Mouse (Mus musculus) liver, embryonic 14.5 days (tissue): Measurements from ENCODE around the gene Sdhc. TPM values are rescaled to one million over a fixed set of nuclear protein-coding genes. Genes with fewer than 3 reads are reported as not detected.
"Not testable (repeated sequence)": the region's sequence is repeated elsewhere in the genome, so short reads cannot be mapped to it uniquely, and the experiment has no call there.

Source experiments
- ATAC-seq: fragments of 200-750 bp; cut with Nextera tagmentation; 2 replicates; pipeline ENCODE4 v1.8.0; 2017; ENCODE audit warnings: moderate number of reproducible peaks, mild to moderate bottlenecking, moderate library complexity; ENCODE audit not compliant: insufficient read depth
- DNase-seq, 3 experiments: peaks; one replicate each; pipeline ENCODE4 v3.0.0-alpha.2; 2012 to 2013; ENCODE audit warnings: low read depth in 3 of 3, low spot score in 3 of 3
- H3K27ac ChIP-seq: fragments of 300-500 bp; sonication (generic); 2 replicates; pipeline ENCODE4 v1.5.1; 2014; ENCODE audit warnings: moderate library complexity, mild to moderate bottlenecking, control low read depth, inconsistent platforms
- H3K27me3 ChIP-seq: fragments of 300-500 bp; sonication (generic); 2 replicates; pipeline ENCODE4 v1.6.1; 2014; ENCODE audit warnings: mild to moderate bottlenecking, low read length, moderate library complexity; ENCODE audit not compliant: control insufficient read depth, insufficient read depth
- H3K36me3 ChIP-seq: fragments of 300-500 bp; sonication (generic); replicated peaks from 2 replicates; pipeline ENCODE4 v1.6.1; 2014; ENCODE audit warnings: low read depth; ENCODE audit not compliant: control insufficient read depth, insufficient read depth
- H3K4me1 ChIP-seq, 2 experiments: fragments of 200-500 bp in 1 of 2; fragments of 300-500 bp in 1 of 2; sonication (generic) in 1 of 2; replicated peaks; 2 replicates each; pipeline ENCODE4 v1.6.1; 2012 to 2014; ENCODE audit warnings: antibody characterized with exemption in 1 of 2, inconsistent platforms in 1 of 2, low read length in 1 of 2; ENCODE audit not compliant: control insufficient read depth in 2 of 2, insufficient read depth in 2 of 2
- H3K4me2 ChIP-seq: fragments of 300-500 bp; sonication (generic); 2 replicates; pipeline ENCODE4 v1.6.1; 2014; ENCODE audit warnings: low read depth, mild to moderate bottlenecking, control low read depth, moderate library complexity
- H3K4me3 ChIP-seq, 2 experiments: fragments of 200-500 bp in 1 of 2; fragments of 300-500 bp in 1 of 2; sonication (generic) in 1 of 2; 2 replicates each; pipeline ENCODE4 v1.5.1; 2012 to 2014; ENCODE audit warnings: low read depth in 2 of 2, low read length in 2 of 2, mild to moderate bottlenecking in 2 of 2, control low read depth in 1 of 2, inconsistent platforms in 1 of 2, moderate library complexity in 1 of 2; ENCODE audit not compliant: insufficient read depth in 1 of 2
- H3K9ac ChIP-seq: fragments of 300-500 bp; sonication (generic); replicated peaks from 2 replicates; pipeline ENCODE4 v1.6.1; 2014; ENCODE audit warnings: mild to moderate bottlenecking, control low read depth, moderate library complexity
- H3K9me3 ChIP-seq: fragments of 300-500 bp; sonication (generic); 2 replicates; pipeline ENCODE4 v1.6.1; 2016; ENCODE audit warnings: low read length, mixed read lengths; ENCODE audit not compliant: control insufficient read depth
- CTCF ChIP-seq: IDR thresholded peaks from 2 replicates; pipeline ENCODE4 v1.5.1; 2016; ENCODE audit warnings: antibody characterized with exemption, low read depth, control low read depth
- WGBS: fragments of 180-500 bp; shearing (Covaris S2); extraction: QIAGEN DNeasy Blood & Tissue Kit; methylation state at CpG from one replicate; pipeline ENCODE4 v1.1.7; 2014; ENCODE audit not compliant: insufficient replicate concordance; 5-methylcytosine and 5-hydroxymethylcytosine counted together
- microRNA-seq: library from miRNA; unstranded; fragments of <30 nt; microRNA quantifications from one replicate; pipeline ENCODE4, GENCODE M21; 2016
- polyA plus RNA-seq, 2 experiments: library from polyadenylated mRNA; depleted of rRNA in 1 of 2; stranded (reverse) in 1 of 2; unstranded in 1 of 2; fragments of >200 nt; fragmentation: Nextera tagmentation in 1 of 2; extraction: Ambion mirVana in 1 of 2; gene quantifications; 2 replicates each; pipeline versions ENCODE4 v1.2.1 to v1.2.3; 2012 to 2014

Gene Sdhc
- polyA plus RNA-seq, 2 experiments: 111 to 147 TPM

GRCm38 (mm10) chr1:171079345-171079744 is 71.1 kb downstream of the Sdhc start:
- not testable (repeated sequence) for H3K9me3 ChIP-seq, H3K27ac ChIP-seq, H3K4me1 ChIP-seq, H3K4me3 ChIP-seq, H3K36me3 ChIP-seq, DNase-seq, H3K9ac ChIP-seq, H3K4me2 ChIP-seq
- 0% methylated on average over 1 of the region's 35 CpGs for WGBS
- ATAC-seq: peak; percentile 73
- peaks cover 14% of the 10 kb centered on the region for H3K27me3 ChIP-seq

GRCm38 (mm10) chr1:171078419-171078818 is 72.0 kb downstream of the Sdhc start:
- H3K9me3 ChIP-seq, H3K9ac ChIP-seq, DNase-seq, ATAC-seq, H3K36me3 ChIP-seq, H3K4me2 ChIP-seq, H3K4me1 ChIP-seq, H3K4me3 ChIP-seq, H3K27ac ChIP-seq: not testable (repeated sequence)
- peaks cover 14% of the 10 kb centered on the region for H3K27me3 ChIP-seq
- 19% methylated on average over 11 of the region's 12 CpGs for WGBS

GRCm38 (mm10) chr1:171077955-171078354 is 72.4 kb downstream of the Sdhc start:
- peaks cover 14% of the 10 kb centered on the region for H3K27me3 ChIP-seq
- ATAC-seq, DNase-seq, H3K4me1 ChIP-seq, H3K9ac ChIP-seq, H3K4me3 ChIP-seq, H3K4me2 ChIP-seq, H3K36me3 ChIP-seq, H3K27ac ChIP-seq, H3K9me3 ChIP-seq: not testable (repeated sequence)
- TF ChIP-seq CTCF: 0 out of 2 replicates have a peak, but pooled peaks have one; percentile 13
- 3% methylated on average over 17 of the region's 27 CpGs for WGBS

DNA sequence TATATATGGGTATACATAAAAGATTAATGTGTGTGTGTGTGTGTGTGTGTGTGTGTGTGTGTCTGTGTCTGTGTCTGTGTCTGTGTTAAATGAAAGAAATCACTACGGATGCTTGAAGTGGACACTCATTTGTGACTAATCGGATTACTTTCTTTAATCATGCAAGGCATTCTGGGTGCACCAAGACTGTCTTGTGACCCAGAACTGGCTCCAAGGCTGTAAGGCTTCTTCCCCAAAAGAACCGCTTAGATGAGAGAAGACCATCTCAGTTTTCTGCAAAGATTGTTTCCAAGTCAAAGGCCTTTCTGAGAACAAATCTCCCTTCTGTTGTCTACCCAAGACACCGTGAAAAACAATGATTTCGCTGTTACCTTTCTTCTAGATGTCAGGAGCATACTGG is 73.2 kb downstream of the Sdhc start:
- not testable (repeated sequence) for H3K9ac ChIP-seq, DNase-seq, H3K27ac ChIP-seq, H3K36me3 ChIP-seq, ATAC-seq, H3K4me2 ChIP-seq, H3K4me3 ChIP-seq, H3K4me1 ChIP-seq, H3K9me3 ChIP-seq
- H3K27me3 ChIP-seq: peaks cover 14% of the 10 kb centered on the region
- 46% methylated on average over 5 of the region's 5 CpGs for WGBS

Small RNAs within 50 kb of the gene (microRNA-seq; reads per million reads assigned to microRNA genes)
- not detected for gene Gm27844

Other genes with a start within 250 kb of the Sdhc start
- 0.03 and 0.05 TPM in 2 replicates for gene Fcrlb, start 237.7 kb downstream of the Sdhc start, polyA plus RNA-seq (2012; rRNA removed)
- gene Fcrlb, start 237.7 kb downstream of the Sdhc start, polyA plus RNA-seq (2014; fragmentation: Nextera tagmentation; extraction: Ambion mirVana): not detected in 2 replicates
- gene Fcrla, start 223.0 kb downstream of the Sdhc start, polyA plus RNA-seq (2012; rRNA removed): 0.35 and 0.51 TPM in 2 replicates
- gene Fcrla, start 223.0 kb downstream of the Sdhc start, polyA plus RNA-seq (2014; fragmentation: Nextera tagmentation; extraction: Ambion mirVana): 0.37 and 0.56 TPM in 2 replicates
- 2.2 and 3.3 TPM in 2 replicates for gene Fcgr2b, start 174.1 kb downstream of the Sdhc start, polyA plus RNA-seq (2012; rRNA removed)
- gene Fcgr2b, start 174.1 kb downstream of the Sdhc start, polyA plus RNA-seq (2014; fragmentation: Nextera tagmentation; extraction: Ambion mirVana): 2.4 and 3.4 TPM in 2 replicates
- 1.9 and 2.6 TPM in 2 replicates for gene Fcgr4, start 131.7 kb downstream of the Sdhc start, polyA plus RNA-seq (2012; rRNA removed)
- 1.7 and 2.0 TPM in 2 replicates for gene Fcgr4, start 131.7 kb downstream of the Sdhc start, polyA plus RNA-seq (2014; fragmentation: Nextera tagmentation; extraction: Ambion mirVana)
- gene Fcgr3, start 85.7 kb downstream of the Sdhc start, polyA plus RNA-seq (2012; rRNA removed): 12.7 and 14.6 TPM in 2 replicates
- 19.2 and 24.6 TPM in 2 replicates for gene Fcgr3, start 85.7 kb downstream of the Sdhc start, polyA plus RNA-seq (2014; fragmentation: Nextera tagmentation; extraction: Ambion mirVana)
- gene Cfap126, start 36.7 kb downstream of the Sdhc start, polyA plus RNA-seq (2012; rRNA removed): 1.8 and 2.2 TPM in 2 replicates
- 1.9 and 2.6 TPM in 2 replicates for gene Cfap126, start 36.7 kb downstream of the Sdhc start, polyA plus RNA-seq (2014; fragmentation: Nextera tagmentation; extraction: Ambion mirVana)
- gene Mpz, start 108 bp upstream of the Sdhc start, polyA plus RNA-seq (2012; rRNA removed): 0.04 and 0.25 TPM in 2 replicates
- gene Mpz, start 108 bp upstream of the Sdhc start, polyA plus RNA-seq (2014; fragmentation: Nextera tagmentation; extraction: Ambion mirVana): 0.14 TPM in 1 of 2 replicates, not detected in the other
- 0.94 and 1.0 TPM in 2 replicates for gene Pcp4l1, start 45.7 kb upstream of the Sdhc start, polyA plus RNA-seq (2012; rRNA removed)
- 1.2 and 1.3 TPM in 2 replicates for gene Pcp4l1, start 45.7 kb upstream of the Sdhc start, polyA plus RNA-seq (2014; fragmentation: Nextera tagmentation; extraction: Ambion mirVana)
- gene Nr1i3, start 63.4 kb upstream of the Sdhc start, polyA plus RNA-seq (2012; rRNA removed): 1.0 TPM in 2 replicates
- 0.62 and 0.88 TPM in 2 replicates for gene Nr1i3, start 63.4 kb upstream of the Sdhc start, polyA plus RNA-seq (2014; fragmentation: Nextera tagmentation; extraction: Ambion mirVana)
- 9.4 and 11.0 TPM in 2 replicates for gene Tomm40l, start 71.9 kb upstream of the Sdhc start, polyA plus RNA-seq (2012; rRNA removed)
- 16.0 and 17.5 TPM in 2 replicates for gene Tomm40l, start 71.9 kb upstream of the Sdhc start, polyA plus RNA-seq (2014; fragmentation: Nextera tagmentation; extraction: Ambion mirVana)
- 2,859 and 3,167 TPM in 2 replicates for gene Apoa2, start 74.5 kb upstream of the Sdhc start, polyA plus RNA-seq (2012; rRNA removed)
- 5,173 and 5,415 TPM in 2 replicates for gene Apoa2, start 74.5 kb upstream of the Sdhc start, polyA plus RNA-seq (2014; fragmentation: Nextera tagmentation; extraction: Ambion mirVana)
- 50.1 and 74.3 TPM in 2 replicates for gene Fcer1g, start 83.8 kb upstream of the Sdhc start, polyA plus RNA-seq (2012; rRNA removed)
- 87.8 and 104 TPM in 2 replicates for gene Fcer1g, start 83.8 kb upstream of the Sdhc start, polyA plus RNA-seq (2014; fragmentation: Nextera tagmentation; extraction: Ambion mirVana)
- gene Adamts4, start 99.8 kb upstream of the Sdhc start, polyA plus RNA-seq (2012; rRNA removed): 0.11 and 0.17 TPM in 2 replicates
- 0.13 and 0.25 TPM in 2 replicates for gene Adamts4, start 99.8 kb upstream of the Sdhc start, polyA plus RNA-seq (2014; fragmentation: Nextera tagmentation; extraction: Ambion mirVana)
- 53.6 and 72.4 TPM in 2 replicates for gene Ndufs2, start 100.8 kb upstream of the Sdhc start, polyA plus RNA-seq (2012; rRNA removed)
- 136 TPM in 2 replicates for gene Ndufs2, start 100.8 kb upstream of the Sdhc start, polyA plus RNA-seq (2014; fragmentation: Nextera tagmentation; extraction: Ambion mirVana)
- 14.5 and 14.7 TPM in 2 replicates for gene B4galt3, start 119.7 kb upstream of the Sdhc start, polyA plus RNA-seq (2012; rRNA removed)
- gene B4galt3, start 119.7 kb upstream of the Sdhc start, polyA plus RNA-seq (2014; fragmentation: Nextera tagmentation; extraction: Ambion mirVana): 12.7 and 17.3 TPM in 2 replicates
- 161 and 178 TPM in 2 replicates for gene Ppox, start 130.6 kb upstream of the Sdhc start, polyA plus RNA-seq (2012; rRNA removed)
- gene Ppox, start 130.6 kb upstream of the Sdhc start, polyA plus RNA-seq (2014; fragmentation: Nextera tagmentation; extraction: Ambion mirVana): 170 and 191 TPM in 2 replicates
- 17.1 and 18.0 TPM in 2 replicates for gene Usp21, start 137.4 kb upstream of the Sdhc start, polyA plus RNA-seq (2012; rRNA removed)
- gene Usp21, start 137.4 kb upstream of the Sdhc start, polyA plus RNA-seq (2014; fragmentation: Nextera tagmentation; extraction: Ambion mirVana): 17.4 and 21.6 TPM in 2 replicates
- gene Ufc1, start 144.4 kb upstream of the Sdhc start, polyA plus RNA-seq (2012; rRNA removed): 14.5 and 23.3 TPM in 2 replicates
- gene Ufc1, start 144.4 kb upstream of the Sdhc start, polyA plus RNA-seq (2014; fragmentation: Nextera tagmentation; extraction: Ambion mirVana): 45.8 and 51.6 TPM in 2 replicates
- gene Dedd, start 178.5 kb upstream of the Sdhc start, polyA plus RNA-seq (2012; rRNA removed): 15.3 and 15.8 TPM in 2 replicates
- gene Dedd, start 178.5 kb upstream of the Sdhc start, polyA plus RNA-seq (2014; fragmentation: Nextera tagmentation; extraction: Ambion mirVana): 16.5 and 18.9 TPM in 2 replicates
- 23.4 and 24.0 TPM in 2 replicates for gene Nit1, start 195.0 kb upstream of the Sdhc start, polyA plus RNA-seq (2012; rRNA removed)
- gene Nit1, start 195.0 kb upstream of the Sdhc start, polyA plus RNA-seq (2014; fragmentation: Nextera tagmentation; extraction: Ambion mirVana): 22.1 and 23.3 TPM in 2 replicates
- 7.9 and 36.2 TPM in 2 replicates for gene Pfdn2, start 195.1 kb upstream of the Sdhc start, polyA plus RNA-seq (2012; rRNA removed)
- gene Pfdn2, start 195.1 kb upstream of the Sdhc start, polyA plus RNA-seq (2014; fragmentation: Nextera tagmentation; extraction: Ambion mirVana): 19.9 and 20.7 TPM in 2 replicates
- gene Klhdc9, start 210.2 kb upstream of the Sdhc start, polyA plus RNA-seq (2012; rRNA removed): 0.27 and 0.39 TPM in 2 replicates
- gene Klhdc9, start 210.2 kb upstream of the Sdhc start, polyA plus RNA-seq (2014; fragmentation: Nextera tagmentation; extraction: Ambion mirVana): 0.49 and 0.70 TPM in 2 replicates
- gene Nectin4, start 219.5 kb upstream of the Sdhc start, polyA plus RNA-seq (2012; rRNA removed): 0.09 and 0.12 TPM in 2 replicates
- 0.04 and 0.06 TPM in 2 replicates for gene Nectin4, start 219.5 kb upstream of the Sdhc start, polyA plus RNA-seq (2014; fragmentation: Nextera tagmentation; extraction: Ambion mirVana)
- 2.2 and 3.0 TPM in 2 replicates for gene Arhgap30, start 238.4 kb upstream of the Sdhc start, polyA plus RNA-seq (2012; rRNA removed)
- gene Arhgap30, start 238.4 kb upstream of the Sdhc start, polyA plus RNA-seq (2014; fragmentation: Nextera tagmentation; extraction: Ambion mirVana): 1.8 and 1.9 TPM in 2 replicates